Mouse (Mus musculus): ENCODE results near the gene Nudt2. TPM values are rescaled to one million over a fixed set of nuclear protein-coding genes. Genes with fewer than 3 reads are reported as not detected.

The Nudt2 gene
- total and polyA plus RNA-seq, 3 experiments = 21.7 to 40.2 (median 27.9) TPM

DNA sequence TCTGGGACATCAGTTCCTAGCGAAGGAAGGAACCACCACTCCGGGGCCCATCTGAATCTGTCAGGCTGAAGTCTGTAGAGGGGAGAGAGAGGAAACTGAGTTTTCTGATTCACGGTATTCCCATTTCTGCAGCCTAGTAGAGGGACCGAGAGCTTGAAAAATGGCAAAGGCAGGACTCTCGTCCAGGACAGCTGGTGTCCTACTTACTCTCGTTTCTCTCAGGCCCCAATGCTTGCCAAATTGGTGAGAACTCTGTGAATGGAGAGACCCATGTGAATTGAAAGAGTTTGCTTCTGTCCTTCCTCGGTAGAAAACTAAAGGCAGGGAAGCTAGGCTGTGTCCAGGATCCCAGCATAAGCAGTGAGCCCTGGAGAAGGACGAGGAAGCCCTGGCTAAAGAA, 34.7 kb downstream of the Nudt2 start:
- Histone ChIP-seq H3K4me2 (ENCODE audit: insufficient read depth, low read depth, poor library complexity, severe bottlenecking) (no peak overlapping the region), H3K27me3 (replicated peaks) (peaks cover 36% of the 10 kb centered on the region), H3K4me1 (ENCODE audit: control insufficient read depth in 1 of 2, insufficient read depth in 2 of 2) (no peaks in the 10 kb centered on the region), H3K9me3 (replicated peaks; ENCODE audit: low read length) (peaks cover 19% of the 10 kb centered on the region), H3K27ac (ENCODE audit: insufficient read depth, low read depth) (no peak overlapping the region), H3K9ac (ENCODE audit: insufficient read depth, low read depth) (no peak overlapping the region), H3K4me3 (replicated peaks in 1 of 3; ENCODE audit: low read depth in 2 of 3, low read length in 2 of 3, poor library complexity in 1 of 3) (no peak overlapping the region), H3K36me3 (replicated peaks in 1 of 2; ENCODE audit: control insufficient read depth in 1 of 2, insufficient read depth in 1 of 2, low read length in 1 of 2) (no peaks in the 10 kb centered on the region), H3K79me2 (replicated peaks; ENCODE audit: control insufficient read depth, extremely low read depth, insufficient read depth, poor library complexity, severe bottlenecking) (no peaks in the 10 kb centered on the region)
- TF ChIP-seq MAFK (IDR thresholded peaks at IDR 0.05; ENCODE audit: insufficient replicate concordance, low read length) = no peak
- TF ChIP-seq POLR2A (IDR thresholded peaks at IDR 0.05; ENCODE audit: low read depth, low read length) = no peak
- TF ChIP-seq RAD21 (IDR thresholded peaks at IDR 0.05; ENCODE audit: low read depth, low read length) = no peak
- TF ChIP-seq JUND (conservative IDR thresholded peaks at IDR 0.05; ENCODE audit: low read depth, low read length) = no peak
- no peak for TF ChIP-seq MEF2A (IDR thresholded peaks at IDR 0.05; ENCODE audit: borderline replicate concordance, low read depth, low read length)
- TF ChIP-seq E2F4 (IDR thresholded peaks at IDR 0.05; ENCODE audit: insufficient replicate concordance, low read depth, low read length) = no peak
- TF ChIP-seq USF2 (conservative IDR thresholded peaks at IDR 0.05; ENCODE audit: low read depth, low read length) = no peak
- no peak for TF ChIP-seq CTCF (conservative IDR thresholded peaks at IDR 0.05 in 1 of 2, IDR thresholded peaks at IDR 0.05 in 1 of 2; ENCODE audit: low read depth in 2 of 2, low read length in 2 of 2)
- no peak for TF ChIP-seq CHD1 (IDR thresholded peaks at IDR 0.05; ENCODE audit: low read depth, low read length)
- TF ChIP-seq PAX5 (IDR thresholded peaks at IDR 0.05; ENCODE audit: low read length) = no peak
- no peak for TF ChIP-seq TBP (conservative IDR thresholded peaks at IDR 0.05; ENCODE audit: low read depth, low read length)
- TF ChIP-seq NRF1 (IDR thresholded peaks at IDR 0.05; ENCODE audit: low read depth, low read length) = no peak
- TF ChIP-seq MAX (IDR thresholded peaks at IDR 0.05; ENCODE audit: low read length) = no peak
- TF ChIP-seq CHD2 (IDR thresholded peaks at IDR 0.05; ENCODE audit: low read length) = no peak
- dilution Hi-C loops (cut with MboI; ENCODE audit: extremely low pct_ligation_motif_present, extremely low pct_unique_long_range_greater_than_20kb, low sequenced_read_pairs) (no loop called here), in situ Hi-C loops (cut with MboI; ENCODE audit: low pct_ligation_motif_present, low pct_unique_long_range_greater_than_20kb, low sequenced_read_pairs) (no loop called here)
- no peak for DNase-seq (ENCODE audit: extremely low read depth)

DNA sequence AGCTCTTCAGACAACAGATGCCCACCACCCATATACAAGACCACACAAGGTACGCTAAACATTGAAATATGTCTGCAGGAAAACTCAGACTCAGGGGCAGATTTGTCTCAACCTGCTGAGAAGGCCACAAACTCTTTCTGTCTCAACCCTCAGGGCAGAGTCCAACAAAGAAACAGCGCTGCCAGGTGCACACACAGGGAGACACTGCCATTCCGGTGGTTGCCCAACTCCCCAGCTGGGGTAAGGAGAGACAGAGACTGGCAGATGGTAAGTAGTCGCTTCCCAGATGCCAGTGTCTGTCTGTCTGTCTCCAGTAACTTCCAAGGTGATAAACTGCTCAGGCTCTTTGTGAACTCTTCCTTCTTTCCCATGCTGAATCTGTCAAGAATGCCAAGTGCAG, 35.8 kb downstream of the Nudt2 start:
- dilution Hi-C loops (cut with MboI; ENCODE audit: extremely low pct_ligation_motif_present, extremely low pct_unique_long_range_greater_than_20kb, low sequenced_read_pairs) = no loop called here
- in situ Hi-C loops (cut with MboI; ENCODE audit: low pct_ligation_motif_present, low pct_unique_long_range_greater_than_20kb, low sequenced_read_pairs) = no loop called here
- H3K27me3 ChIP-seq (replicated peaks) = peaks cover 33% of the 10 kb centered on the region

More for the DNA sequence above, 35.8 kb downstream of the Nudt2 start:
- no peak overlapping the region for H3K4me3 ChIP-seq (replicated peaks in 1 of 3; ENCODE audit: low read depth in 2 of 3, low read length in 2 of 3, poor library complexity in 1 of 3)
- H3K4me2 ChIP-seq (ENCODE audit: insufficient read depth, low read depth, poor library complexity, severe bottlenecking) = no peak overlapping the region
- H3K36me3 ChIP-seq (replicated peaks in 1 of 2; ENCODE audit: control insufficient read depth in 1 of 2, insufficient read depth in 1 of 2, low read length in 1 of 2) = no peaks in the 10 kb centered on the region
- H3K9ac ChIP-seq (ENCODE audit: insufficient read depth, low read depth) = no peak overlapping the region
- H3K4me1 ChIP-seq (ENCODE audit: control insufficient read depth in 1 of 2, insufficient read depth in 2 of 2) = no peaks in the 10 kb centered on the region
- no peaks in the 10 kb centered on the region for H3K79me2 ChIP-seq (replicated peaks; ENCODE audit: control insufficient read depth, extremely low read depth, insufficient read depth, poor library complexity, severe bottlenecking)
- no peak for DNase-seq (ENCODE audit: extremely low read depth)
- no peak overlapping the region for H3K27ac ChIP-seq (ENCODE audit: insufficient read depth, low read depth)
- no peak for TF ChIP-seq ZNF384 (IDR thresholded peaks at IDR 0.05; ENCODE audit: low read depth, low read length)
- TF ChIP-seq RCOR1 (conservative IDR thresholded peaks at IDR 0.05; ENCODE audit: low read depth, low read length) = no peak
- TF ChIP-seq UBTF (IDR thresholded peaks at IDR 0.05; ENCODE audit: low read depth, low read length) = no peak
- no peak for TF ChIP-seq POLR2AphosphoS2 (IDR thresholded peaks at IDR 0.05; ENCODE audit: low read depth, low read length)
- peaks cover 19% of the 10 kb centered on the region for H3K9me3 ChIP-seq (replicated peaks; ENCODE audit: low read length)
